Mouse (Mus musculus): ENCODE data around the gene Fam172a. TPM values are rescaled to one million over a fixed set of nuclear protein-coding genes. Genes with fewer than 3 reads are reported as not detected.

The Fam172a gene
- polyA plus RNA-seq, 1 experiment, result 19.1 TPM

- no peak overlapping the region for H3K4me3 ChIP-seq (ENCODE audit: insufficient read depth, low read length)
Measured at GRCm38 (mm10) chr13:77922834-77923233, 221.0 kb downstream of the Fam172a start.

GRCm38 (mm10) chr13:77957611-77958010 lies 255.8 kb downstream of the Fam172a start:
- Histone ChIP-seq H3K27ac (ENCODE audit: insufficient read depth, low read length) (no peak overlapping the region), H3K4me3 (ENCODE audit: insufficient read depth, low read length) (no peak overlapping the region), H3K4me1 (ENCODE audit: control insufficient read depth, insufficient read depth, low read length) (no peaks in the 10 kb centered on the region)
- no peak for TF ChIP-seq CTCF (IDR thresholded peaks at IDR 0.05; ENCODE audit: extremely low read depth, insufficient read depth, low read length)
- TF ChIP-seq POLR2A (IDR thresholded peaks at IDR 0.05; ENCODE audit: extremely low read depth, insufficient read depth, low read length), result no peak

More at GRCm38 (mm10) chr13:77922834-77923233, 221.0 kb downstream of the Fam172a start:
- Histone ChIP-seq H3K27ac (ENCODE audit: insufficient read depth, low read length) (no peak overlapping the region), H3K4me1 (ENCODE audit: control insufficient read depth, insufficient read depth, low read length) (no peaks in the 10 kb centered on the region)
- no peak for TF ChIP-seq POLR2A (IDR thresholded peaks at IDR 0.05; ENCODE audit: extremely low read depth, insufficient read depth, low read length)

- no peak overlapping the region for H3K4me3 ChIP-seq (ENCODE audit: insufficient read depth, low read length)
- no peak overlapping the region for H3K27ac ChIP-seq (ENCODE audit: insufficient read depth, low read length)
- TF ChIP-seq POLR2A (IDR thresholded peaks at IDR 0.05; ENCODE audit: extremely low read depth, insufficient read depth, low read length), result no peak
- TF ChIP-seq CTCF (IDR thresholded peaks at IDR 0.05; ENCODE audit: extremely low read depth, insufficient read depth, low read length), result no peak
- no peaks in the 10 kb centered on the region for H3K4me1 ChIP-seq (ENCODE audit: control insufficient read depth, insufficient read depth, low read length)
Measured at GRCm38 (mm10) chr13:77959493-77960272, 257.9 kb downstream of the Fam172a start.

DNA sequence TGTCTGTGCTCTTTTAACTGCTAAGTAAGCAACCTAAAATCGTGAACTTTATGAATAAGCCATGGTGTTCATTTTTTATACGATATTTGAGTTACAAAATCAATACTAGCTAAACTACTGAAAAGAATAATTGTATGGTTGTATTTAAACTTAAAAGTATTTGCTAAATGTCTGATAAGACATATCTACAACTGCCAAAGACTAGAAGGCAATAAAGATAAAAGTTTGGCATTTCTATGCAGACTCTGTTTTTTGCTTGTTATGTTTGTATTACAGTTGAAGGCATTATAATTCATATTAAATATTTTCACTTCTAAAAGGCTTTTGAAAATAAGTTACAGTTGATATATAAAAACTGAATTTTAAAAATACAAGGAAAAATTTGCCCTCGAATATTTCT lies 274.4 kb downstream of the Fam172a start:
- H3K4me3 ChIP-seq (ENCODE audit: insufficient read depth, low read length), result no peak overlapping the region
- H3K4me1 ChIP-seq (ENCODE audit: control insufficient read depth, insufficient read depth, low read length), result no peaks in the 10 kb centered on the region
- TF ChIP-seq POLR2A (IDR thresholded peaks at IDR 0.05; ENCODE audit: extremely low read depth, insufficient read depth, low read length) (no peak), CTCF (IDR thresholded peaks at IDR 0.05; ENCODE audit: extremely low read depth, insufficient read depth, low read length) (no peak)
- H3K27ac ChIP-seq (ENCODE audit: insufficient read depth, low read length), result no peak overlapping the region

- TF ChIP-seq POLR2A (IDR thresholded peaks at IDR 0.05; ENCODE audit: extremely low read depth, insufficient read depth, low read length) (no peak), CTCF (IDR thresholded peaks at IDR 0.05; ENCODE audit: extremely low read depth, insufficient read depth, low read length) (no peak)
- no peak overlapping the region for H3K4me3 ChIP-seq (ENCODE audit: insufficient read depth, low read length)
- no peaks in the 10 kb centered on the region for H3K4me1 ChIP-seq (ENCODE audit: control insufficient read depth, insufficient read depth, low read length)
- no peak overlapping the region for H3K27ac ChIP-seq (ENCODE audit: insufficient read depth, low read length)
Measured at GRCm38 (mm10) chr13:77977121-77977520, 275.3 kb downstream of the Fam172a start.

GRCm38 (mm10) chr13:77982105-77982851 lies 280.4 kb downstream of the Fam172a start:
- no peaks in the 10 kb centered on the region for H3K4me1 ChIP-seq (ENCODE audit: control insufficient read depth, insufficient read depth, low read length)
- no peak overlapping the region for H3K4me3 ChIP-seq (ENCODE audit: insufficient read depth, low read length)
- TF ChIP-seq POLR2A (IDR thresholded peaks at IDR 0.05; ENCODE audit: extremely low read depth, insufficient read depth, low read length) (no peak), CTCF (IDR thresholded peaks at IDR 0.05; ENCODE audit: extremely low read depth, insufficient read depth, low read length) (no peak)
- no peak overlapping the region for H3K27ac ChIP-seq (ENCODE audit: insufficient read depth, low read length)

DNA sequence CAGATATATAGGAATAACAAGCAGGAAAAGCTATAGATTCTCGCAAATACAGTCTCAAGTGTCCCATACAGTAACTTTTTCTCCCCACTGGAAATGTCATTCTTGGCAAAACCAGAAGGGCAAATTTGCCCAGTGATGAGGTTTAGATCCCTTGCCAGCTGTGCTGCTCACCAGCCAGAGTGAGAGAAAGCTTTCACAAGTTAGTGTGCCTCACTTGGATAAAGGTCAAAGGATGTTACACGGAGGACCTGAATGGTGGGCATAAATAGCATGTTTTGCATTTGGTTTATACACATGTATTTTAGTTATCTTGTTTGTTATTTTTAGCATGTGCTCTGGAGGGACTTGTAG lies 281.0 kb downstream of the Fam172a start:
- H3K27ac ChIP-seq (ENCODE audit: insufficient read depth, low read length), result no peak overlapping the region
- no peaks in the 10 kb centered on the region for H3K4me1 ChIP-seq (ENCODE audit: control insufficient read depth, insufficient read depth, low read length)
- TF ChIP-seq POLR2A (IDR thresholded peaks at IDR 0.05; ENCODE audit: extremely low read depth, insufficient read depth, low read length), result no peak
- TF ChIP-seq CTCF (IDR thresholded peaks at IDR 0.05; ENCODE audit: extremely low read depth, insufficient read depth, low read length), result no peak
- H3K4me3 ChIP-seq (ENCODE audit: insufficient read depth, low read length), result no peak overlapping the region

- Histone ChIP-seq H3K4me3 (ENCODE audit: insufficient read depth, low read length) (no peak overlapping the region), H3K4me1 (ENCODE audit: control insufficient read depth, insufficient read depth, low read length) (no peaks in the 10 kb centered on the region), H3K27ac (ENCODE audit: insufficient read depth, low read length) (no peak overlapping the region)
- TF ChIP-seq POLR2A (IDR thresholded peaks at IDR 0.05; ENCODE audit: extremely low read depth, insufficient read depth, low read length), result no peak
- TF ChIP-seq CTCF (IDR thresholded peaks at IDR 0.05; ENCODE audit: extremely low read depth, insufficient read depth, low read length), result no peak
Measured at GRCm38 (mm10) chr13:77991189-77991886, 289.5 kb downstream of the Fam172a start.

DNA sequence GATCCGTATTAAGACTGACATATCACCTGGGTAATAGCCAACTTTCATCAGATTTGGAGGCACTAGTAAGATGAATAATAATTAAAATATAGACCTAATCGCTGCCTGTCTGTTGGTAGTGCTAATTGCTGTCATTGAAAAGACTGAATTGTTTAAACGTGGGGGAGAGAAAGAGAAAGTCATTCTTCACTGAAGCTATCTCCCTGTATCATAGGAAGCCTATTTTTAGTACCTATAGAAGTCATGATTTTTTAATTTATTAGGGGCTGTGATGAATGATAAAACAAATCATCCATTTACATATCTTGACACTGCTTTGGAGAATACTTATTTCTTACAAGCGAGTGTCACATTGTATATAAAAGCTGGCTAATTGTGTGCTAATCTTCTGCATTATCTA lies 302.8 kb downstream of the Fam172a start:
- Histone ChIP-seq H3K4me1 (ENCODE audit: control insufficient read depth, insufficient read depth, low read length) (no peaks in the 10 kb centered on the region), H3K27ac (ENCODE audit: insufficient read depth, low read length) (no peak overlapping the region)
- TF ChIP-seq CTCF (IDR thresholded peaks at IDR 0.05; ENCODE audit: extremely low read depth, insufficient read depth, low read length), result no peak
- no peak for TF ChIP-seq POLR2A (IDR thresholded peaks at IDR 0.05; ENCODE audit: extremely low read depth, insufficient read depth, low read length)

More for the DNA sequence above, 302.8 kb downstream of the Fam172a start:
- H3K4me3 ChIP-seq (ENCODE audit: insufficient read depth, low read length), result no peak overlapping the region

Data from cortical plate, adult 2 months (tissue).